Mouse (Mus musculus): ENCODE measurements around the gene Lifr.

- no peak for TF ChIP-seq POLR2A (IDR thresholded peaks at IDR 0.05; ENCODE audit: low read depth, low read length)
- TF ChIP-seq CTCF (IDR thresholded peaks at IDR 0.05; ENCODE audit: borderline replicate concordance, insufficient read depth, low read length) = no peak
Observed at GRCm38 (mm10) chr15:7092321-7092720, 1.9 kb downstream of the Lifr start.

Data from embryonic fibroblast, embryonic 13.5 days (primary cell).